Mouse (Mus musculus): ENCODE measurements around the gene Ift88. TPM values are rescaled to one million over a fixed set of nuclear protein-coding genes. Genes with fewer than 3 reads are reported as not detected.

The Ift88 gene
- total RNA-seq, 2 experiments from 2014 or later = 17.1 to 19.7 TPM

DNA sequence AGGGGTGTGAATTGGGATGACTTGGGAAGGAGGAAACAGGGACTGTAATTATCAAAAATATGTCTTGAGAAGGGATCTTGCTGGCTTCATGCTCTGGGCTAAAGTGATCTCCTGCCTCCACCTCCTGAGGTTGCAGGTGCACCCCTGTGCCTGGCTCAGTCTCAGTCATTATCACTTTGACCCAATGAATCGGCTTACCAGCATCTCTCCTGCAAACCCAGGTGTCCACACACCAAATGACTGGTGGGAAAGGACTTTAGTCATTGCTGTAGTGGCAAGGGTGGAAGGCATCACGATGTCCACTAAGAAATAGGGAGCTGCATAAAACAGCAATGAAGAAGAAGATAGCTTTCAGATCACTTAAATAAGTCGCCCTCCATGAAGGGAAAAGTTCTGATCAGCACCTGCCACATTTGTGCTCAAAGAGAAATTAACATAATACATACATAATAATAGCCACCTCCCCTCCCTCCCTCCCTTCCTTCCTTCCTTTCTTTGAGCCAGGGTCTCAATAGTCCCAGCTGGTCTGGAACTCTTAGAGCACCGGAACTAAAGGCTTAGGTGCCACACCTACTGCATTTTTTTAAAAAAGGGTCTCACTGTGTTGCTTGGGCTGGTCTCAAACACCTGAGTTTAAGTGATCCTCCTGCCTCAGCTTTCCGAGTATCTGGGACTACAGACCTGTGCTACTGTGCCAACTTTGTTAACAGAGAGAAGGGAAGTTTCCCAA lies 106.1 kb downstream of the Ift88 start:
- no peak for DNase-seq (ENCODE audit: low spot score in 2 of 2)

DNA sequence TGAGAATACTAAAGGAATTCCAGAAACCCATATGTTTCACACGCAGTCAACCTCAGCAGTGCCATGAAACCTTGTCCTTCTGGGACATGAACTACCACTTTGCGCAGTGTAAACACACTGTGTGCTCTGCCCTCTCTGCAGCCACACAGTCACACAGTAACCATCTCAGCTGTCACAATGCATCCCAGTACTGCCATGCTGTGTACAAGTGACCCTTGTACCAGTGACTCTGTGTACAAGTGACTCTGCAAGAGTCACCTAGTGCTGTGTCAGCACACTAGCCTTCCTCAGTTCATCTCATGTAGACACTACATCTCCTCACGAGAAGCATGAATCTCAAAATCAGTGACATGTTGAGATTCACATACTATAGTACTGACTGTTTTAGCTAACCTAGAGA lies 108.7 kb downstream of the Ift88 start:
- DNase-seq (ENCODE audit: low spot score in 2 of 2) = no peak

DNA sequence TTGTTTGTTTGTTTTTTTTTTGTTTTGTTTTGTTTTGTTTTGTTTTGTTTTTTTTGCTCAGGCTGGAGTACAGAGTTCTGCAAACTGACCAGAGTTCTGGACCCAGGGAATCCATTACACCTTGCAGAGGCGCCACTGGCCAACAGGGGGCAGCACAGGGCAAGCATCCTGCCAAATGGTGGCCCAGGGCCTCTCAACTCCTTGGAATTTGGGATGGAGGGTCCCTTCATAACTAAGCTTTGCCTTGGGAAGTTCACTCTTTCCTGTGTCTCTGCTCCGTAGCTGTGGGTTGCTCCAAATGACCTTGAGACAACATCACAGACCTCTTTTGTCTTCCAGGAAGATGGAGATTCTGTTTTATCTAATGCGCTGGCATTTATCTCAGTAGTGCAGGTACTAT lies 109.4 kb downstream of the Ift88 start:
- peak; percentile 39 to 62 for DNase-seq (ENCODE audit: low spot score in 2 of 2)

DNA sequence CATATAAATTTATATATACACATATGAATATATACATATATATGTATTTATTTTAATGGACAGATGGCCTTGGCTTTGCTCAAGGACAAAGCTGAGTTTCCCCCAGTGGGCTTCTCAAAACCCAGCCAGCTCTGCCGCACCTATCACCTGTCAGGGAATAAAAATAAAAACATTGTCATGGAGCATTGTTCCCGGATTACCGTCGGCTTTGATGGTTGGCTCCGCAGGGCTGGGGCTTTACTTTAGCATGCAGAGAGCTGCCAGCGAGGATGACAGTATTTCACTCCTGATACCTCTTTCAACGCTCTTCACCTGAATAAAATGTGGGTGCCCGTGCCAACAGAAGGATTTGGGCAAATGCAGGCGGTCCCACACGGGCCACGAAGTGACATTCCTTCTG lies 110.0 kb downstream of the Ift88 start:
- no peak for DNase-seq (ENCODE audit: low spot score in 2 of 2)

DNA sequence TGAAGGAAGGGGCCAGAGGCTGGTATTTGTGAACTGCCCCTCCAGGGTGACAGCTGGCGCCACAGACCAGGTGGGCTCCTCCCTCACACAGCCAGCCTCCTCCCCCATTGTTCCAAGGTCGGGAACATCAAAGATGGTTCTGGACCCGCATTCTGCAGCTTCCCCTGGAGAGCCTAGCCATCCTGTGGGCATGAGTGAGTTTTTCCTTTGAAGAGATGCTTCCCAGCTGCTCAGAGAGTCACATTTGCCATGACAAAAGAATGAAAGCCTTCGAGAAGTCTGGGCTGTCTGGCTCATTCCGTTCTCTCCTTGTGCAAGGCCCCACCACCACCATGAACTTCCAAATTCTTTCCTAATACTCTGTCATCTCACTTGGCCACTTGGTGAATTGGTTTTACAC lies 110.5 kb downstream of the Ift88 start:
- DNase-seq (ENCODE audit: low spot score in 2 of 2) = no peak

- DNase-seq (ENCODE audit: low spot score in 2 of 2) = no peak
These were observed 111.1 kb downstream of the Ift88 start for GRCm38 (mm10) chr14:57534961-57535360.

- DNase-seq (ENCODE audit: low spot score in 2 of 2) = no peak
These were observed 111.8 kb downstream of the Ift88 start for GRCm38 (mm10) chr14:57535646-57536045.

DNA sequence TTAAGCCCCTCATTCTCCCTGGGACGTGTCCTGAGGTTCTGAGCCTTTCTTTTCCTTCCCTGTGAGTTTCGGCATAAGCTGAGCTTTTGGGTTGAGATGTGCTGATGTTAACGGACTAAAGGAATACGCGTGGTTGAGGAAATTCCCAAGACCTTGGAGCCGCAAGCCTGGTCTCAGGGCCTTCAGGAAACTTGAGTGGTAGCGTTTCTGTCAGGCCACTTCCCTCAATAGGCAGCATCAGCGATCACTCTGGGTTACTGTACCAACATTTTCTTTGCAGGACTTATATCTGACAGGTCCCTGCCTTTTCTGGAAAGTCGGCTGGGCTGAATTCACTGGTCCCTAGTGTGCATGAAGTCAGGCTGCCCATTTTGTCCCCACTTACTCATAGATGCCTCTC lies 113.0 kb downstream of the Ift88 start:
- DNase-seq (ENCODE audit: low spot score in 2 of 2) = no peak

GRCm38 (mm10) chr14:57537261-57538015 lies 113.6 kb downstream of the Ift88 start:
- no peak for DNase-seq (ENCODE audit: low spot score in 2 of 2)

DNA sequence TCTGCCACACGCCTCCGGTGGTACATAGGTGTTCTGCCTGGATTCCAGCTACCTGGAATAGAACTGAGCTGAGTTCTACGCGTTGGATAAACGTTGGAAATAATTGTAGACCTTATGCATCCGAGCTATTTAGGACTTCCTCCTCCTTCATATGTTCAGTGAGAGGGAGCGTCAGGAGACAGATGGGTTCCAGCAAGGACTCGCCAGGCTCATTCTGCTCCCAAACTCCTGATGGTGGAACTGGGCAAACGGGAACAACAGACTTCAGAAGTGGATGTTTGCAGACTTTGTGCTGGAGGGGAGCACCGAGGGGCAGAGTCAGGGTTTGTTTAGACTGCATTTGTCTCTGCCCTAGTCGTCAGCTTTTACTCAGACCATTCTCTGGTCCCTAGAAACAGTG lies 116.8 kb downstream of the Ift88 start:
- peak in 1 of 2 experiments; percentile 48 for DNase-seq (ENCODE audit: low spot score in 2 of 2)

GRCm38 (mm10) chr14:57542231-57542630 lies 118.4 kb downstream of the Ift88 start:
- DNase-seq (ENCODE audit: low spot score in 2 of 2) = no peak

DNA sequence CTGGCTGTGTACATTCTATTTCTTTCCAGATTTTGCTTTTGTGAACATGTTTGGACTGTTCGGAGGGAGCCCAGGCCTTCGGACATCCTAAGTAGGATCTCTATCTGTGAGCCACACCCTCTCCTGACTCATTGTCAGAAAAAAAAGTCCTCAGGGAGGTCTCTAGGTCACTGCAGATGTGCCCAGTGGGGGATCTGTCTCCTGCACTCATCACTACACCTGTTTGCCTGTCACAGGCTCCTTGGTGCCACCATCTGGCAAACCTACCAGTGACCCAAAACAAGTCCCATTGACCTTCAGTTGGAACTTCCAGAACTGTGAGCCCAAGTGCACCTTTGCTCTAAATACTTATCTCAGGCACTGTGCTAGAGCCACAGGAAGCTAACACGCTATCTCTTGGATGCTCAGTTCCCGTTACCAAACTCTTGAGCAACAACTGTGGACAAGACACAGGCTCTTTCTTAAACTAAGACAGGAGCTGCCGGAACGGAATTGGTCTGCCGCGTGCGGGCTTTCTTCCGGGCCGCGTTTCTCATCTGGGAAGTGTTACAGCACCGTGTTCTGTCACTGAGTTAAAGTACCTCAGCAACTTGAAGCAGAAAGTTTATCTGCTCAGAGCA lies 119.7 kb downstream of the Ift88 start:
- DNase-seq (ENCODE audit: low spot score in 2 of 2) = no peak

DNA sequence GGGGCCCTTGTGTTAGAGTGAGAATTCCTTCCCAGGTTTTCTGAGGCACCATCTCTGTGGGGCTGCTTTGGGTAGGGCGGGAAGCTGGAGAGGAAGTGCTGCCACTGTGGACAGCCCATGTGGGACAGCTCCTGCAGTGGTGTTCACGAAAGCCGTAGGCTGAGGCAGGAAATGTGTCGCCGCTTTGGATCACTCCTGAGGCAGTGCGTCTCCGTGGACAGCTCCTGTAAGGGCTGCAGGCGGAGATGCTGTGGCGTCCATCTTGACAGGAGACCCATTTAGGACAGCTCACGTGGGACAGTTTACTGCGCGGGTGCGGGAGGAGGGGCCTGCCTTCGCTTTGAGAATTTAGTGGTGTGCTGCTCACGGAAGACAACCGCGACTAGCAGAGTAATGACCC lies 121.7 kb downstream of the Ift88 start:
- no peak for DNase-seq (ENCODE audit: low spot score in 2 of 2)

DNA sequence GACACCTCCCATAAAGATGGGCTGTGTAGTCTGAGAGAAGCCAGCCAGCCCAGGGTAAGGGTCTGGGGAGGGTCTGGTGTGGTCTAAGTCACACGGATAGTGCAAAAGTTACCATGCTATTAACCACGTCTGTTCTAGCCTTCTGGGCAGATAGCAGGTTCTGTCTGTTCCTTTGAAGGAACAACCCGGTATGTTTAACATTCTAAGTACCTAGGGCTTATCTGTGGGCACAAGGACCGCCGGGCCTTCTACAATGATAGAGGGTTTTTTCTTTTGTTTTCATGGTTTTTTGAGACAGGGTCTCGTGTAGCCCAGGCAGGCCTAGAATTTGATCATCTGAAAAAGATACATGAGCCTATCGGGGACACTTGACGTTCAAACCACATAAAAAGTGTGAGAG lies 122.3 kb downstream of the Ift88 start:
- DNase-seq (ENCODE audit: low spot score in 2 of 2) = no peak

DNA sequence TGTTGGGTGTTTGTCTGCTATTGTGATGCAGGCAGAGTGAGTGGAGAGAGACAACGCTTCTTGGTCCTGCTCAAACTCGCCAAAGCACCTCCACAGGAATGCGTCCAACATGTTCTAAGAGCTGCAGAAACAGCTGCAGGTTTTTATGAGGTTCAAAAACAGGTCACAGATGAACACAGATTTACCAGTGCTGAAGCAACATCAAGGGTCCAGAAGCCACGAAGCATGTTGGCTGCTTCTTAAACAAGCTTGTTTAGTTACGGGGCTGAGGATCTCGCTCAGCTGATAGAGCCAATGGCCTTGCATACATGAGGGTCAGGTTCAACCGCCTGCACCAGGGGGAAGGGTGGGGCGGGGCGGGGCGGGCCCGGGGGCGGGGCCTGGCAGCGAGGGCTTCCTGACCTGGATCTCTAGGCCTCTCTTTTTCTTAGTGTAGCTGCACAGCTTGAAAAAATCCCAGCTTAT lies 122.7 kb downstream of the Ift88 start:
- no peak for DNase-seq (ENCODE audit: low spot score in 2 of 2)

DNA sequence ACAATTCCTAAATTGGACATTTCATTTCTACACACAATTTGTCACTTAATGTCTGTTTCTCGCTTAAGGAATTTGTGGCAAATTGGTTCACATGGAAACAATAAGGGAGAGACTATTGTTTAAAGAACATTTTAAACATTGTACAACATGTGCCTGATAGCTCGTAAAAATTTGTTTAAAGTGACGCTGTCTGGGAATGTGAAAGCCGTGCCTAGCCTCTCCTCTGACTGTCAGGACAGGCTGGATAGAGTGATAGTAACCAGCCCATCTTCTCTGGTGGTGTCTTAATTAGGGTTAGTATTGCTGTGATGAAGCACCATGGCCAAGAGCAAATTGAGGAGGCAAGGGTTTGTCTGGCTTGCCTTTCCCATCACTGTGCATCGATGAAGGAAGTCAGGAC lies 123.2 kb downstream of the Ift88 start:
- no peak for DNase-seq (ENCODE audit: low spot score in 2 of 2)

GRCm38 (mm10) chr14:57552945-57553344 lies 129.1 kb downstream of the Ift88 start:
- DNase-seq (ENCODE audit: low spot score in 2 of 2) = no peak

DNA sequence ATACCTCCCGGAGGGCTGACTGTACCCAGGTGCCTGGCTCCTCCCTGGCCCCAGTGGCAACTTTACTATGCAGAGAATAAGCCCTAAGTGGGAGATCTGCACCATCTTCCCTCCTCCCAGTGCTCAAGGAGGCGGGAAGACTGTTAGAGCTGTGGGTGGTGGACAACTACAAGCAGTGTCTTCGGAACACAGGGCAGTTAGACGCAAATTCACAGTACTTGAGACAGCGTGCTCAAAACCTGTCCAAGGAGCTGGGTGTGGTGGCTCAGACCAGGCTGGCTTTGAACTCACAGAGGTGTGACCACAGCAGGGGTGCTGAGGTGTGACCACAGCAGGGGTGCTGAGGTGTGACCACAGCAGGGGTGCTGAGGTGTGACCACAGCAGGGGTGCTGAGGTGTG lies 130.6 kb downstream of the Ift88 start:
- DNase-seq (ENCODE audit: low spot score in 2 of 2) = no peak

- no peak for DNase-seq (ENCODE audit: low spot score in 2 of 2)
These were observed 131.7 kb downstream of the Ift88 start for GRCm38 (mm10) chr14:57555471-57556070.

DNA sequence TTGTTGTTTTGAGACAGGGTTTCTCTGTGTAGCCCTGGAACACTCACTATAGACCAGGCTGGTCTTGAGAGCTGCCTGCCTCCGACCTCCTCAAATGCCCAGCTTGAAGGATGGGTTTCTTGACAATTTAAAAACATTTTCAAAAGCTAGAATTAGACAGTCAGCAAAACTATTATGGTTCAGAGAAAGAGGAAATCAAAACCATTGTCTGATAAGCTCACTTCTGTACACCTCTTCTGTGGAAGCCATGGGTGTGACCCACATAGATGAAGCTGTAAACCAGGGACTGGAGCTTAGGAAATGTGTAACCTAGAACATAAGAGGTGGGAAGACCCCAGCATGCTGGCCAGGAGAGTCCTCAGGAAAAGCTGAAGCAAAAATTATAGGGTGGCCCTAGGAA lies 133.1 kb downstream of the Ift88 start:
- no peak for DNase-seq (ENCODE audit: low spot score in 2 of 2)

DNA sequence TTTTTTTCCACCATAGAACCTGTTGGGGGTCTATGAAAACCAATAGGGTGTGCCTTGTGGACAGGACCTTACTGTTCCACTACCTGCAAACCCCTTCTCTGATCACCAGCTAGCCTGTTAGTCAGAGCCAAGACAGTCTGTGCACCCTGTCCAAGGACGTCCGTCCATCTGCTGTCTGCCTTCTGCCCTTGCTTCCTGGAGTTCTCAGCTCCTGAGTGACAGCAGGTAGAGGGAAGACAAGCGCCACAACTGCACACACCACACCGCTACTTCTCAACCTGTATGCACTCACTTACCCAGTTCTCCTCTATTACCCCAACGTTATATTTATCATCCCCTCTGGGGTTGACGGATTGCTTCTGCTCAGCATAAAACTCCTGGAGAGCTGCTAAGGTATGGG lies 141.8 kb downstream of the Ift88 start:
- no peak for DNase-seq (ENCODE audit: low spot score in 2 of 2)
